Mouse (Mus musculus) forebrain, embryonic 13.5 days (tissue): ENCODE results near the gene Med24. TPM values are rescaled to one million over a fixed set of nuclear protein-coding genes. Genes with fewer than 3 reads are reported as not detected.

Experiments used
- ATAC-seq: fragments of 200-750 bp; cut with Nextera tagmentation; 2 replicates; pipeline ENCODE4 v1.8.0; 2017
- H3K27ac ChIP-seq: fragments of 300-500 bp; sonication (generic); 2 replicates; pipeline ENCODE4 v1.5.1; 2015; ENCODE audit warnings: inconsistent platforms, mild to moderate bottlenecking, moderate library complexity
- H3K27me3 ChIP-seq: fragments of 300-500 bp; sonication (generic); 2 replicates; pipeline ENCODE4 v1.6.1; 2015; ENCODE audit warnings: mild to moderate bottlenecking, inconsistent platforms
- H3K36me3 ChIP-seq: fragments of 300-500 bp; sonication (generic); 2 replicates; pipeline ENCODE4 v1.6.1; 2015; ENCODE audit warnings: mild to moderate bottlenecking, inconsistent platforms; ENCODE audit not compliant: poor library complexity, severe bottlenecking
- H3K4me1 ChIP-seq: fragments of 300-500 bp; sonication (generic); 2 replicates; pipeline ENCODE4 v1.6.1; 2015; ENCODE audit warnings: inconsistent platforms
- H3K4me2 ChIP-seq: fragments of 300-500 bp; sonication (generic); 2 replicates; pipeline ENCODE4 v1.6.1; 2015; ENCODE audit warnings: inconsistent platforms, mild to moderate bottlenecking, moderate library complexity
- H3K4me3 ChIP-seq: fragments of 300-500 bp; sonication (generic); 2 replicates; pipeline ENCODE4 v1.5.1; 2015; ENCODE audit warnings: mild to moderate bottlenecking, inconsistent platforms
- H3K9ac ChIP-seq: fragments of 300-500 bp; sonication (generic); 2 replicates; pipeline ENCODE4 v1.6.1; 2015; ENCODE audit warnings: mild to moderate bottlenecking, inconsistent platforms
- H3K9me3 ChIP-seq: fragments of 300-500 bp; sonication (generic); replicated peaks from 2 replicates; pipeline ENCODE4 v1.6.1; 2016; ENCODE audit warnings: inconsistent platforms
- WGBS: fragments of 180-500 bp; shearing (Covaris S2); methylation state at CpG from one replicate; pipeline ENCODE4 v1.1.7; 2015; 5-methylcytosine and 5-hydroxymethylcytosine counted together
- polyA plus RNA-seq: library from polyadenylated mRNA; unstranded; fragments of >200 nt; fragmentation: Nextera tagmentation; extraction: Ambion mirVana; gene quantifications from 2 replicates; pipeline ENCODE4 v1.2.1, GENCODE M21; 2015

The Med24 gene
- polyA plus RNA-seq, 1 experiment from 2014 or later, result 79.0 TPM

DNA sequence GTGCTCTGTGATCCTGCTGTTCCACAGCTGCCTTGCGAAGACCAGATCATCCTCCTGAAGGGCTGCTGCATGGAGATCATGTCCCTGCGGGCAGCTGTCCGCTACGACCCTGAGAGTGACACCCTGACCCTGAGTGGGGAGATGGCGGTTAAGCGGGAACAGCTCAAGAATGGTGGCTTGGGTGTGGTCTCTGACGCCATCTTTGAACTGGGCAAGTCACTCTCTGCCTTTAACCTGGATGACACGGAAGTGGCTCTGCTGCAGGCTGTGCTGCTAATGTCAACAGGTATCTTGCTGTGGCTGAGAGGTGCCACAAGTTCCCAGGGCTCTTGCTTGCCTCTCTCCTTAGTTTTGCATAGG, 34.2 kb upstream of the Med24 start:
- ATAC-seq, result no peak
- no peaks in the 10 kb centered on the region for H3K9me3 ChIP-seq
- H3K4me2 ChIP-seq, result no peak overlapping the region
- no peaks in the 10 kb centered on the region for H3K27me3 ChIP-seq
- no peak overlapping the region for H3K9ac ChIP-seq
- 91% methylated on average over 8 of the region's 8 CpGs for WGBS
- peaks cover 73% of the 10 kb centered on the region for H3K36me3 ChIP-seq
- no peak overlapping the region for H3K27ac ChIP-seq
- H3K4me3 ChIP-seq, result no peak overlapping the region
- H3K4me1 ChIP-seq, result peaks cover 38% of the 10 kb centered on the region

DNA sequence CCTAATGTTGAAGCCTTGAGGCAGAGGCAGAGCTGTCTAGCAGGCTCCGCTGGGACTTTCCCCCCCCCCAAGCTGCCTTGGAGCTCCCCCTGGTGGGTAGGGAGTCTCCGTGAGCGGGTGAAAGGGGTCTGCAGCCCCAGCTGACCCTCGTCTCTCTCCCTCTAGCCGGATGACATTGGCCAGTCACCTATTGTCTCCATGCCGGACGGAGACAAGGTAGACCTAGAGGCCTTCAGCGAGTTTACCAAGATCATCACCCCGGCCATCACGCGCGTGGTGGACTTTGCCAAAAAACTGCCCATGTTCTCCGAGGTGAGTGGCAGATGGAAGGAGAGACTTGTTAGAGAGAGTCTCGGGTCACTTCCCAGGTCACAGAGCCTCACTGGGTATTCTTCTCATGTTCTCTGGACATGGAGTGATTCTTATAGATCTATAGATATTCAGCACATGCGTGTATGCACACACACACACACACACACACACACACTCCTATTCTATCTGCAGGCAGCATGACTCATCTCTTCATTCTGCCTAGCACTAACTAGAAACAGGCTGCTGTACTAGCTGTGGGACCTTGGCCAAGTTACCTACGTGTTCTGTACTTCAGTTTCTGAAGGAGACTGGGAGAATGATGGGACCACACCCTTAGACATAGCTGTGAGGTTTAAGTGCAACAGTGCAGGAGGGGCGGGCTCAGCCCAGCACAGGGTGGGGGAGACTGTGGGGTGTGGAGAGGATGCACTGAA, 33.7 kb upstream of the Med24 start:
- Histone ChIP-seq H3K4me2 (no peak overlapping the region), H3K4me3 (no peak overlapping the region), H3K9me3 (no peaks in the 10 kb centered on the region), H3K27me3 (no peaks in the 10 kb centered on the region), H3K4me1 (peaks cover 32% of the 10 kb centered on the region), H3K36me3 (peaks cover 72% of the 10 kb centered on the region), H3K27ac (no peak overlapping the region), H3K9ac (no peak overlapping the region)
- 62% methylated on average over 17 of the region's 17 CpGs for WGBS
- ATAC-seq, result no peak

DNA sequence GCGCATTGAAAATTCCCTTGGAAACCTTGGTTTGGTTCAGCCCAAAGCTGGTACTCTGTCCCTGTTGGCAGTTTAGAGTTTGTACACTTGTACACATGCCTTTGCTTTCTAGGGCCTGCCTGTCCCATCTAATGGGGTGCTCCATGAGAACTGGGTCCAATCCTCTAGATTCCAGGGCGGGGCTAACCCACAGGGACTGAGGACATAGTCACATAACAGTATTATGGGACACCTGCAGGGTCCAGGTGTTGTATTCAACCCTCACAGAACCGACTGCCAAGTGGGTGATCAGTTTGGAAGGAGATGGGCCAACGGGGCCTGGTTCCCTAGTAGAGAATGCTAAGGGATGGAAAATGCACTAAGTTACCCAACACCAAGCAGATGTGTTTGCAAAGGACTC, 32.7 kb upstream of the Med24 start:
- H3K9ac ChIP-seq, result no peak overlapping the region
- H3K4me2 ChIP-seq, result no peak overlapping the region
- H3K27ac ChIP-seq, result no peak overlapping the region
- H3K9me3 ChIP-seq, result no peaks in the 10 kb centered on the region
- no peaks in the 10 kb centered on the region for H3K27me3 ChIP-seq
- H3K36me3 ChIP-seq, result peaks cover 82% of the 10 kb centered on the region
- no peak for ATAC-seq
- H3K4me1 ChIP-seq, result peaks cover 22% of the 10 kb centered on the region
- H3K4me3 ChIP-seq, result no peak overlapping the region
- 90% methylated on average over 4 of the region's 4 CpGs for WGBS

GRCm38 (mm10) chr11:98756711-98757110, 27.5 kb upstream of the Med24 start:
- Histone ChIP-seq H3K36me3 (peaks cover 74% of the 10 kb centered on the region), H3K27me3 (no peaks in the 10 kb centered on the region), H3K4me1 (peaks cover 37% of the 10 kb centered on the region), H3K27ac (no peak overlapping the region), H3K9ac (no peak overlapping the region; the same call in 1 of the 2 replicates), H3K9me3 (no peaks in the 10 kb centered on the region), H3K4me2 (no peak overlapping the region), H3K4me3 (no peak overlapping the region)
- WGBS, result 90% methylated on average over 12 of the region's 12 CpGs
- ATAC-seq, result no peak

DNA sequence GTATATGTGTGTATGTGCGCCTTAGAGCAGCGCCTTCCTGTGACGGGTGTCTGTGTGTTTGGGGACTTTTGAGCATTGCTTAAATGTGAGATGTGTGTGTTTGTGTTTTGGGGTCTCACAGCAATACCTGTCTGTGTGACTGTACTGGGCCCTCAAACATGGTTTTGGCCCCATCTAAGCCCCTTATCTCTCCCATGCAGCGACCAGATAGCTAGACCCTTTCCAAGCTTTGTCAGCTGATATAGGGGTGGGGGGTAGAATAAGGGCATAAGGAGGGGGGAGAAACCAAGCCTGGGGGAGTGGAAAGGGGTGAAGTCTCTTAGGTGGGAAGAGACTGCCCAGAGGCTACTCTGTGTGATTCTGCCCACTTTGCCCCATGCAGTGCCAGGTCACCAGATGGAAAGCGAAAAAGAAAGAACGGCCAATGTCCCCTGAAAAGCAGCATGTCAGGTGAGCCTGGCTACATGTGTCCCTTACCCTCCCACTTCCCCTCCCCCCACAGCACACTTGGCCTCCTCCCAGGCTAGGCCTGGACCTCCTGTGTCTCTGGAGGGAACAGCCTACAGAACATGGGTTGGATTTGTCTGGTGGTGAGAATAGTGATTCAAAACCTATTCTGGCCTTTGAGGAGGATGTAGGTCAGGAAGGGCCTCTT, 26.6 kb upstream of the Med24 start:
- peaks cover 66% of the 10 kb centered on the region for H3K36me3 ChIP-seq
- H3K4me3 ChIP-seq, result no peak overlapping the region
- H3K4me2 ChIP-seq, result no peak overlapping the region
- H3K4me1 ChIP-seq, result peaks cover 46% of the 10 kb centered on the region
- no peak for ATAC-seq
- H3K9ac ChIP-seq, result no peak overlapping the region
- no peaks in the 10 kb centered on the region for H3K27me3 ChIP-seq
- no peak overlapping the region for H3K27ac ChIP-seq
- H3K9me3 ChIP-seq, result no peaks in the 10 kb centered on the region
- 96% methylated on average over 6 of the region's 6 CpGs for WGBS

DNA sequence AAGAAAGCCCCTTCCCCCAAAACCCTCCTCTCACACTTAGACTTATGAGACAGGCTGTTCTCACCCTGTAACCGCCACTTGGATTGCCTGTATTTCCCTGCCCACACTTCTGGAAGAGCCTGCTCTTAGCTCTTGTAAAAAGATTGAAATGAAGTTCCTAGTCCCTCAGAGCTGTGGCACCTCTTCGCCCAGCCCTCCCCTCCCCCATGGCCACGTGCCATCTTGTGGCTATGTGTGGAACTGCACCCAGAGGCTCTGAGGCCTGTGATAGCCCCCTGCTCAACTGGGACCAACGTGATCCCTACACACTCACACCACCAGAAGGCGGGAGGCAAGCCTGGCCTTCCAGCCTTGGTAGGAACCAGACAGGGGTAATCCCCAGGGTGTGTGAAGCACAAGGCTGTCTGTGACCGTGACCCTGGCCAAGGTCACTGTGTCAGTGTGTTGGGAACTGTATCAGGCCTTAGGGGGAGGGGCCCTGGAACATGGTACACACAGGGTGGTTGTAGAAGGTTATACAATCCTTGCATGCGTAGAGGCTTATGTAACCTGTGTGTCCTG, 25.5 kb upstream of the Med24 start:
- ATAC-seq, result 0 out of 2 replicates have a peak, but pooled peaks have one; percentile 1
- Histone ChIP-seq H3K9me3 (no peaks in the 10 kb centered on the region), H3K27ac (peak overlapping the region; percentile 2; the same call in 1 of the 2 replicates), H3K9ac (no peak overlapping the region), H3K27me3 (no peaks in the 10 kb centered on the region), H3K4me3 (no peak overlapping the region), H3K4me1 (peaks cover 57% of the 10 kb centered on the region), H3K36me3 (peaks cover 54% of the 10 kb centered on the region), H3K4me2 (no peak overlapping the region)
- WGBS, result 21% methylated on average over 7 of the region's 7 CpGs

GRCm38 (mm10) chr11:98754151-98754620, 25.0 kb upstream of the Med24 start:
- H3K4me1 ChIP-seq, result peaks cover 62% of the 10 kb centered on the region
- no peaks in the 10 kb centered on the region for H3K9me3 ChIP-seq
- H3K27ac ChIP-seq, result peak overlapping the region; percentile 2
- no peak overlapping the region for H3K4me3 ChIP-seq
- peaks cover 54% of the 10 kb centered on the region for H3K36me3 ChIP-seq
- no peak overlapping the region for H3K4me2 ChIP-seq
- no peak overlapping the region for H3K9ac ChIP-seq
- WGBS, result 75% methylated on average over 9 of the region's 9 CpGs
- H3K27me3 ChIP-seq, result no peaks in the 10 kb centered on the region
- no peak for ATAC-seq

DNA sequence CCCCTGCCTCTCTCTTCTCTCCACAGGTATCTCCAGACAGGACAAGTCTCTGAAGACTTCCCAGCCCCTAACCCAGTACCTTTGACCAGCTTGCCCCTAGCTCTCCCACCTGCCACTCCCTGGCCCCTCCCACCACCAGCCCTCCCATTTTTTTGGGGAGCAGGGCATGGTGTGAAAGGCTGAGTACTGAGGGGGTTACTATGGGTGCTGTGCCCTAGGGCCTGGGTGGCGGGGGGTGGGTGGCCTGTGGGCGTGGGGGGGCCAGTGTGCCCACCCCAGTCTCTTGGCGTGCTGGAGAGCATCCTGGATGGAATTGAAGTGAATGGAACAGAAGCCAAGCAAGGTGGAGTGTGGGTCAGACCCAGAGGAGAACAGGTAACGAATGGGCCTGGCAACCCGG, 24.0 kb upstream of the Med24 start:
- Histone ChIP-seq H3K4me1 (peaks cover 71% of the 10 kb centered on the region), H3K4me3 (no peak overlapping the region), H3K4me2 (no peak overlapping the region), H3K27me3 (no peaks in the 10 kb centered on the region), H3K27ac (no peak overlapping the region), H3K9me3 (no peaks in the 10 kb centered on the region), H3K36me3 (peaks cover 47% of the 10 kb centered on the region), H3K9ac (peak overlapping the region; percentile 9; the same call in 1 of the 2 replicates)
- 92% methylated on average over 5 of the region's 5 CpGs for WGBS
- ATAC-seq, result no peak

GRCm38 (mm10) chr11:98752562-98753140, 23.4 kb upstream of the Med24 start:
- Histone ChIP-seq H3K4me1 (peaks cover 78% of the 10 kb centered on the region), H3K4me3 (no peak overlapping the region), H3K9me3 (no peaks in the 10 kb centered on the region), H3K36me3 (peaks cover 43% of the 10 kb centered on the region), H3K27me3 (no peaks in the 10 kb centered on the region), H3K4me2 (no peak overlapping the region), H3K9ac (peak overlapping the region; percentile 8; the same call in 1 of the 2 replicates), H3K27ac (peak overlapping the region; percentile 95)
- 88% methylated on average over 10 of the region's 10 CpGs for WGBS
- no peak for ATAC-seq

DNA sequence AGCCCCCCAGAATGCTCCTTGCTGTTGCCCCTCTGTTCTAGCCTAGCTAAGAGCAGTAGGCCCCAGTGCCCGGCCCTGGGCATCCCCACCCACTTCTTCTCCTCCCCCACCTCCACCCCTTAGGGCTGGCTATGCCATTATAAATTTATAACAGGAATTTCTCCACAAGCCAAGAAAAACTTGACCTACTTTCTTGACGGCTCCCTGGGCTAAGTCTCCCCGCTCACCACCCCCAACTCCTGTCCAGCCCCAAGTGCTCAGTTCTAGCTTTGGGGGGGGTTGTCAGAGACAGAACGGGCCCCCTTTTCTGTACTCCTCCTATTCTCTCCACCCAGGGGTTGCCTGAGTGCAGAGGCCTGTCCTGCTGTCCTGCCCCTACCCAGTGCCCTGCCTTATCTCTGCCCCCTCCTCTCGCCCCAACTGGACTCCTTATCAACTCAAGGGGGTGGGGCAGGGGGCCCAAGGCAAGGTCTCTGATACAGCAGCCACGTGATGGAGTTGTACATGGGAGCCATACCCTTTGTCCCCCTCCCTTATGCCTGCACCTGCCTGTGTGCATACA, 22.1 kb upstream of the Med24 start:
- Histone ChIP-seq H3K9me3 (no peaks in the 10 kb centered on the region), H3K27ac (peak overlapping the region; percentile 95), H3K4me2 (peak overlapping the region; percentile 88), H3K9ac (peak overlapping the region; percentile 69), H3K27me3 (no peaks in the 10 kb centered on the region), H3K4me1 (peaks cover 89% of the 10 kb centered on the region), H3K4me3 (peak overlapping the region; percentile 17), H3K36me3 (peaks cover 30% of the 10 kb centered on the region)
- peak; percentile 20; the same call in 1 of the 2 replicates for ATAC-seq
- 15% methylated on average over 6 of the region's 6 CpGs for WGBS

GRCm38 (mm10) chr11:98750351-98751201, 21.3 kb upstream of the Med24 start:
- peak overlapping the region; percentile 95 for H3K27ac ChIP-seq
- ATAC-seq, result peak; percentile 44
- peaks cover 92% of the 10 kb centered on the region for H3K4me1 ChIP-seq
- peak overlapping the region; percentile 88 for H3K4me2 ChIP-seq
- H3K36me3 ChIP-seq, result peaks cover 24% of the 10 kb centered on the region
- WGBS, result 13% methylated on average over 16 of the region's 17 CpGs
- peak overlapping the region; percentile 17 for H3K4me3 ChIP-seq
- H3K9ac ChIP-seq, result peak overlapping the region; percentile 69
- no peaks in the 10 kb centered on the region for H3K9me3 ChIP-seq
- H3K27me3 ChIP-seq, result no peaks in the 10 kb centered on the region
